Mouse (Mus musculus): ENCODE measurements around the gene Fam180a. TPM values are rescaled to one million over a fixed set of nuclear protein-coding genes. Genes with fewer than 3 reads are reported as not detected.

Fam180a gene
- total and polyA plus RNA-seq, 2 experiments from 2014 or later = 0.86 to 3.0 TPM

DNA sequence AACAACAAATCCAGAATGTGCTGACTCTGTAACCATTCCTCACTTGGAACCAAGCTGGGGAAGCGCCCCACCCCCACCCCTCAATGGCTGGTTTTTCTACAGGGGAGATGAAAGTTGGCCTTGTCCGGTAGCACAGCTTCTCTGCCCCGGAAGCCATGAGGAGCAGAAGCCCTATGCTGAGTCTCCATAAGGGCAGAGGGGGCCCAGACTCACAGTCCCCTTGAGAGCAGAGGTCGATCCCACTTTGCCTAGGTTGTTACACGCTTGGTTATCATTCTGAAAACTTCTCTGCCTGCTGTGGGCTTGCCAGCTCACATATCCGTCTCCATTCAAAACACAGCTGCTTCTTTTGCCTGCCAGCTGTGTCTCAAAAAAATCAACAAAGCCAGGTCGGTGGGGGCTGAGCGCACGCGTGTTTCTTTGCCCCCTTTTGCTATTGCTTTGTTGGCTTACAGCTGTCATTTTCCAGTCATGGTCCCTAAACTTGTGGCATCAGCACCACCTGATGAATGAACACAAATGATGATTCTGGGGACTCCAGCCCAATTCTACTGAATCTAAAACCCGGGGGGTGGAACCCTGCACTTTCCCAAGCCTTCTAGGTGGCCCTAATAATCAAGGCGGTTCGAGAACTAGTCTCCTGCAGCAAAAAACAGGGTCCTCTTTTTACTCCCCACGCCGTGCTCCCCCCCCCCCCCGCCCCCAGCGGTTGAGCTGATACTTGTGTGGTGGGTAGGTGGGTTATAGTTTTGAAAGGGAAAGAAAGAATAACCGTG lies 28.1 kb upstream of the Fam180a start:
- 9% methylated on average over 18 of the region's 18 CpGs for WGBS
- Histone ChIP-seq H3K9me3 (ENCODE audit: low read length) (no peaks in the 10 kb centered on the region), H3K27me3 (ENCODE audit: insufficient read depth, low read length) (no peaks in the 10 kb centered on the region), H3K9ac (no peak overlapping the region), H3K27ac (ENCODE audit: low read depth, low read length) (no peak overlapping the region), H3K4me2 (ENCODE audit: low read depth) (0 out of 2 replicates have a peak overlapping the region, but pooled peaks have one; percentile 8), H3K36me3 (ENCODE audit: insufficient read depth) (no peaks in the 10 kb centered on the region), H3K4me1 (ENCODE audit: insufficient read depth) (peaks cover 7% of the 10 kb centered on the region; the same call in 1 of the 2 replicates), H3K4me3 (ENCODE audit: low read depth, low read length) (no peak overlapping the region)
- no peak for TF ChIP-seq CTCF (IDR thresholded peaks at IDR 0.05; ENCODE audit: low read depth)
- ATAC-seq (peak; percentile 30), DNase-seq (peak; percentile 32)

DNA sequence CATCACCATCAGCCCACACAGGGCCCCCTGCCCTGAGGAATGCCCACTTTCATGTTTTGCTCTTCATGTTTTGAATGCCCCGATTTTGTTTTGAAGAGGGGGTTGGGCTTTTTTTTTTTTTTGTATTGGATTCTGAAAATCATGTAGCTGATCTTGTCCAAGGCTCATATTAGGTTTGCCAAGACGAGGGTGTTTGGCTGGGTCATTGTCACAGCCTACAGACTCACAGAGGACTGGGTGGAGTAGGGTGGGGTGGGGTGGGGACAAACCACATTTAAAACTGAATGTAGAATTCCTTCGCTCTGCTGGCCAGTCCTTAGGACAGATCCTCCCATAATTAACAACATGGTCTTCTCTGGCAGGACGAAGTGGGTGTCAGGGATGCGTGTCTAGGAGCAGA lies 27.5 kb upstream of the Fam180a start:
- no peak for ATAC-seq
- no peak for TF ChIP-seq CTCF (IDR thresholded peaks at IDR 0.05; ENCODE audit: low read depth)

DNA sequence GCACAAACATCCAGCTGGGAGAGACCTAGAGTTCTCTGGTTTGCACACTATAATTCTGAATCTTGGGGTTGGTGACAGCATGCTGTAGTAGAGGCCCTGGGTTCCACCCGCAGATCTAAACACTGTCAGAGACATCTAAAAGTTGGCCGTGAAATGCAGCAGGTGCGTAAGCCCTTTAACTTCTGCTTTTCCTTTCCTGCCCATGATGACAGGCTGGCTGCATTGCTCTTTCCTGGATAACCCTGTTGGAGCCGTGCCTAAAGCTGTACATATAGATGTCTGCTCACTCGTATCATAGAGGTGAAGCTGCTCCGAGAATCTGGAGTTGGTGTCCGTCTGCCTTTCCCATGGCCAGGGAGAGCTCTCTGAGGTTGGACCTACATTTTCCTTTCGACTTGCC lies 26.9 kb upstream of the Fam180a start:
- Histone ChIP-seq H3K4me2 (ENCODE audit: low read depth) (no peak overlapping the region), H3K9me3 (ENCODE audit: low read length) (no peaks in the 10 kb centered on the region), H3K4me3 (ENCODE audit: low read depth, low read length) (no peak overlapping the region), H3K27me3 (ENCODE audit: insufficient read depth, low read length) (no peaks in the 10 kb centered on the region), H3K9ac (no peak overlapping the region), H3K27ac (ENCODE audit: low read depth, low read length) (no peak overlapping the region), H3K4me1 (ENCODE audit: insufficient read depth) (peaks cover 7% of the 10 kb centered on the region; the same call in 1 of the 2 replicates), H3K36me3 (ENCODE audit: insufficient read depth) (no peaks in the 10 kb centered on the region)
- no peak for DNase-seq
- no peak for ATAC-seq
- TF ChIP-seq CTCF (IDR thresholded peaks at IDR 0.05; ENCODE audit: low read depth) = no peak
- WGBS = 83% methylated on average over 8 of the region's 8 CpGs

More for the DNA sequence above, 27.5 kb upstream of the Fam180a start:
- H3K27me3 ChIP-seq (ENCODE audit: insufficient read depth, low read length) = no peaks in the 10 kb centered on the region
- no peak overlapping the region for H3K4me3 ChIP-seq (ENCODE audit: low read depth, low read length)
- no peak overlapping the region for H3K4me2 ChIP-seq (ENCODE audit: low read depth)
- no peak for DNase-seq
- 53% methylated on average over 5 of the region's 5 CpGs for WGBS
- peaks cover 7% of the 10 kb centered on the region; the same call in 1 of the 2 replicates for H3K4me1 ChIP-seq (ENCODE audit: insufficient read depth)
- H3K36me3 ChIP-seq (ENCODE audit: insufficient read depth) = no peaks in the 10 kb centered on the region
- no peak overlapping the region for H3K27ac ChIP-seq (ENCODE audit: low read depth, low read length)
- H3K9ac ChIP-seq = no peak overlapping the region
- no peaks in the 10 kb centered on the region for H3K9me3 ChIP-seq (ENCODE audit: low read length)

DNA sequence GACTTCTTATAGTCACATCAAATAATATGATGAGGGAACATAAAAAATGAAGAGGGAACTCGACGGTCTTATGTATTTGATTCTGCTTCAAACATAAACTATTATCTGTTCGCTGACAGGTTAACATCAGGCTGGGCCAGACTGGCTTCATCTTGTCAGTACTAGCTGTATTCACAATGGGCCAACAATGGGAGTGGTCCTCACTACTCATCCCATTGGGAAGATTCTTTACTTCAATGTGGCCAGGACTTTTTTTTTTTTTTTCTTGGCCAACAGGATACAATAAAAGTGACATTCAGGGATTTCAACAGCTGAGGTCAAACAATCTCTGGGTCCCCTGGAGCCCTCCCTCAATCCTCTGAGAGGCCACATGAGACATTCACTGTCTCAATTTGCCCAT lies 25.9 kb upstream of the Fam180a start:
- ATAC-seq (no peak), DNase-seq (no peak)
- no peaks in the 10 kb centered on the region for H3K27me3 ChIP-seq (ENCODE audit: insufficient read depth, low read length)
- no peak overlapping the region for H3K4me2 ChIP-seq (ENCODE audit: low read depth)
- no peaks in the 10 kb centered on the region for H3K36me3 ChIP-seq (ENCODE audit: insufficient read depth)
- H3K9me3 ChIP-seq (ENCODE audit: low read length) = no peaks in the 10 kb centered on the region
- TF ChIP-seq CTCF (IDR thresholded peaks at IDR 0.05; ENCODE audit: low read depth) = no peak
- 96% methylated on average over 3 of the region's 3 CpGs for WGBS
- no peak overlapping the region for H3K27ac ChIP-seq (ENCODE audit: low read depth, low read length)
- H3K4me3 ChIP-seq (ENCODE audit: low read depth, low read length) = no peak overlapping the region
- H3K4me1 ChIP-seq (ENCODE audit: insufficient read depth) = peaks cover 7% of the 10 kb centered on the region; the same call in 1 of the 2 replicates
- no peak overlapping the region for H3K9ac ChIP-seq

DNA sequence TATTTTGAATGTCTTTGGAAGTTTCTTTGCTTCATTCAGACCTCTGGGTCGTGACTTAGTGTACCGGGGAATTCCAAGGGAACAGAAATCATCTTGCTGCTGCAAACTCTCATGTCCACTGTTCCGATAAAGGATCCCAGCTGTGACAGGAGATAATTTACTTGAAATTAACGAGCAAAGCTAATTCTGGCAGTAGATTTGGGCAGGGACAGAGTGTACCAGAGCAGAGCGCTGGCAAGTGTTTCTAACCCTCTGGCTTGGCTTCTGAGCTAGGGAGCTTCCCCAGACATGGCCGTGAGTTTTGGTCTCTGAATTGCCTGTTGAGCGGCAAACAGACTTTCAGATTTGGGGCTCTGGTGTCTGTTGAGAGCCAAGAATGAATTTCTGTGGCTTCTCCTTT lies 23.8 kb upstream of the Fam180a start:
- Histone ChIP-seq H3K4me2 (ENCODE audit: low read depth) (no peak overlapping the region), H3K27ac (ENCODE audit: low read depth, low read length) (no peak overlapping the region), H3K4me3 (ENCODE audit: low read depth, low read length) (no peak overlapping the region), H3K4me1 (ENCODE audit: insufficient read depth) (peaks cover 7% of the 10 kb centered on the region; the same call in 1 of the 2 replicates), H3K9me3 (ENCODE audit: low read length) (no peaks in the 10 kb centered on the region), H3K27me3 (ENCODE audit: insufficient read depth, low read length) (no peaks in the 10 kb centered on the region), H3K36me3 (ENCODE audit: insufficient read depth) (no peaks in the 10 kb centered on the region), H3K9ac (no peak overlapping the region)
- TF ChIP-seq CTCF (IDR thresholded peaks at IDR 0.05; ENCODE audit: low read depth) = no peak
- 39% methylated on average over 7 of the region's 7 CpGs for WGBS
- 0 out of 2 replicates have a peak, but pooled peaks have one; percentile 36 for ATAC-seq
- peak; percentile 41 for DNase-seq

DNA sequence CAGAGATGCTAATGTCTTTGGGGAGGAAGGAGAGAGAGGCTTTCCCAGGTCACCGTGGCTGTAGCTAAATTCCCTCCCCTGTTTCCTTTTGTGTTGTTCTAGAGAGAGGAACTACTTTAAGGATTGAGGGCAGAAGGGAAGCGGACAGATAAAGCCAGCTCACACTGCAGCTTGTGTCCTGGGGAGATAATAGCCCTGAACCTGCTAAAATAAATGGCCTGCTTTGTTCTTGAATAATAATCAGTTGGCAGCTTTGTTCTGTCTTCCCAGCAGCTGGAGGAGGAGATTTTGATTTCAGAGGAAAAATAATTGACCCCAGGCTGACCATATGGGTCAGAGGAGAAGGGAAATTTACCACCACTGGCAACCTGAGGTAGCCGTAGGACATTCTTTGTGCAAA lies 12.7 kb upstream of the Fam180a start:
- H3K4me2 ChIP-seq (ENCODE audit: low read depth) = no peak overlapping the region
- ATAC-seq (no peak), DNase-seq (no peak)
- WGBS = 12% methylated on average over 3 of the region's 3 CpGs
- no peaks in the 10 kb centered on the region for H3K9me3 ChIP-seq (ENCODE audit: low read length)
- H3K4me3 ChIP-seq (ENCODE audit: low read depth, low read length) = no peak overlapping the region
- no peak for TF ChIP-seq CTCF (IDR thresholded peaks at IDR 0.05; ENCODE audit: low read depth)
- H3K36me3 ChIP-seq (ENCODE audit: insufficient read depth) = no peaks in the 10 kb centered on the region
- H3K4me1 ChIP-seq (ENCODE audit: insufficient read depth) = no peaks in the 10 kb centered on the region
- no peaks in the 10 kb centered on the region for H3K27me3 ChIP-seq (ENCODE audit: insufficient read depth, low read length)
- H3K9ac ChIP-seq = no peak overlapping the region
- H3K27ac ChIP-seq (ENCODE audit: low read depth, low read length) = no peak overlapping the region

DNA sequence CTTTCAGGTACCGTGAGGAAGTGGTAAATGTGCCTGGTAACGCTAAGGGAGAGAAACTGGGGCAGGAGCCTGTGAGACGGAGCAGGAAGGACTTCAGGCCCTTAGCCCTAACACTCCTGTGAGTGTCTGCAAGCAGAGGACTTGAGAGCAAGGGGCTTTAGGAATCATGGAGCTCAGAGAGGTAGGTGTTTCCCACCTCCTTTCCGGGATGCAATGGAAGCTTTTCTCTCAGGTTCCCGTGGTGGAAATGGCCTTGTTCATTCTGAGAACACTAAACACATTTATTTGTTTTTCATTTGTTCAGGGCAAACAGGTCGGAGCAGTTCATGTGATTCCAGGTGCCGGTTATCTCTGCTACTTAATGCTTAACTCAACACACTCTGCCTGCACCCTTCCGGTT lies 11.9 kb upstream of the Fam180a start:
- H3K27ac ChIP-seq (ENCODE audit: low read depth, low read length) = no peak overlapping the region
- 79% methylated on average over 8 of the region's 8 CpGs for WGBS
- no peaks in the 10 kb centered on the region for H3K9me3 ChIP-seq (ENCODE audit: low read length)
- no peaks in the 10 kb centered on the region for H3K36me3 ChIP-seq (ENCODE audit: insufficient read depth)
- H3K27me3 ChIP-seq (ENCODE audit: insufficient read depth, low read length) = no peaks in the 10 kb centered on the region
- TF ChIP-seq CTCF (IDR thresholded peaks at IDR 0.05; ENCODE audit: low read depth) = no peak
- DNase-seq (no peak), ATAC-seq (no peak)
- H3K4me3 ChIP-seq (ENCODE audit: low read depth, low read length) = no peak overlapping the region
- H3K4me2 ChIP-seq (ENCODE audit: low read depth) = no peak overlapping the region
- H3K4me1 ChIP-seq (ENCODE audit: insufficient read depth) = no peaks in the 10 kb centered on the region
- H3K9ac ChIP-seq = no peak overlapping the region

Data from forebrain, postnatal 0 days (tissue).